Mouse (Mus musculus) cerebellum, postnatal 14 days (tissue): ENCODE measurements around the gene Zfp462.
"Not testable (repeated sequence)": the region's sequence is repeated elsewhere in the genome, so short reads cannot be mapped to it uniquely, and the experiment has no call there.

Source experiments
- DNase-seq, 2 experiments: peaks; one replicate each; pipeline ENCODE4 v3.0.0; 2021; ENCODE audit warnings: mixed read lengths in 2 of 2

Zfp462 gene

DNA sequence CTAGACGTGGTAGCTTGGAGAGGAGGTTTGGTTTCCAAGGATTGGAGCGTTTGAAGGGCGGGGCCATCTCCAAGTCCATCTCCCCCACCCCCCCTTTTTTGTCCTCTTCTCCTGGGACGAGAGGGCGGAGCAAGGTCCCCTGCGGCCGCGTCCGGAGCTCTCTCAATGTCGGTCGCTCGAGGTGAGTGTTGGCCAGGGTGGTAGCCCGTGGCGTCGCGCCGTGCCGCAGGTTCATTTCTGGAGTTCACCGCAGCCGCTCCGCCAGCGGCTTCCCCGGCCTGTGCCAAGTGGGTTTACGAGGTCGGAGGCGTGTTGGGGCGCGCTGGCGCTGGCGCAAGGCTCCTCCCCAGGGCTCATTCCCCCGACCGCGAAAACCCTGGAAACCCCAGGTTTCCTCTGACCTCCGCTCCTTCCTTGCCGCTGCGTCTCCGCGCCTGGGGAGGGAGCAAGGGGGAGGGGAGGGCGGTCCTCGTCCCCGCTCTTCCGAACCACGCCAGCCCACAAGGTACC lies at the start of gene Zfp462:
Gene Zfp462 (plus strand): TSS at position 128 of the 510 bp plus-strand sequence.
- peak; percentile 42 to 45 for DNase-seq

GRCm38 (mm10) chr4:54896017-54896416 lies 48.8 kb upstream of the Zfp462 start:
- DNase-seq: no peak

GRCm38 (mm10) chr4:54904641-54905040 lies 40.2 kb upstream of the Zfp462 start:
- no peak for DNase-seq

- DNase-seq: no peak
These were observed 39.4 kb upstream of the Zfp462 start for GRCm38 (mm10) chr4:54905399-54905953.

DNA sequence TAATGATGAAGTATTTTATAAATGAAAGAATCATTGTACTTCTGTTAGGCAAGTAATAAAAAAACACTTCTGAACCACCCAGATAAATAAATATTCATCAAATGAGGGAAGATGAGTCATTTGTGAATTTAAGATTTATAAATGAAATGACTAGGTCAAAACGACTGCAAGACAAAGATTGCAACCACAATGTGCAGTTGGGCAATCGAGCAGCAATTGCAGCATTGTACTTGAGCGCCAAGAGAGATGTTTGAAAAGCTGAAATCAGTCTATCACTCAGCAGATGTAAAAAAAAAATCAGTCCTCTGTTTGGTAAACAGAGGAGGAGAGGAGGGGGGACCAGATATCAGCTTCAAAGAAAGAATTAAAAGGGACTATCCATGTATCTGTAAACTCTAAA lies 34.5 kb upstream of the Zfp462 start:
- DNase-seq: no peak

- no peak for DNase-seq
These were observed 26.6 kb upstream of the Zfp462 start for GRCm38 (mm10) chr4:54918276-54918675.

DNA sequence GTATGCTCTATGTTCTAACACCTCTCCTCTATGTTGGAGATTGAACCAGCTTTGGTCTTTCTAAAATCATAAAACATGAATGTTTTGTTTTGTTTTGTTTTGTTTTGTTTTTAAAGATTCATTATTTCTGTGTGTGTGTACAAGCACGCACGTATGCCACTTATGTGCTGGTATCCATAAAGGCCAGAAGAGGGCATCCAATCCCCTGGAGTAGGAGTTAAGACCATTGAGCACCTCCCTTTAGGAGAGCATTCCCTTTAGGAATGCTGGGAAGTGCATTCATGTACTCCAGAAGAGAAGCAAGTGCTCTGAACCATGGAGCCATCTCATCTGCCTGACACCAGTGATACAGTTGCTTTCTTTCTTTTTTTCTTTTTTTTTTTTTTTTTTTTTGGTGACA lies 21.5 kb upstream of the Zfp462 start:
- no peak for DNase-seq

DNA sequence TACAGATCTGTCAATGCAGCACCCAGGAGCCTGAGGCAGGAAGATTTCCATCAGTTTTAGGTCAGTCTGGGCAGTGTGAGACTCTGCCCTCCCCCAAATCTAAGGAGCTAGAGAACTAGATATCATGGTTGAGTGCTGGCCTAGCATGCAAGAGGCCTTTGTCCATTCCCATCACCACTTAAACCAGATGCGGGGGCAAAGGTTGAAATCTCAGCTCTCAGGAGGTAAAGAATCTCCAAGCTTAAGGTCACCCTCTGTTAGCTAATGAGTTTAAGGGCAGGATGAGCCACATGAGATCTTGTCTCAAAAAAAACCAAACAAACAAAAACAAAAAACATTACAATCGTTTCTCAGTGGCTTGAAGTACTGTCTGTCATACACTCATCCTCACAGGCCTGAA lies 20.5 kb upstream of the Zfp462 start:
- no peak for DNase-seq

GRCm38 (mm10) chr4:54926456-54926855 lies 18.4 kb upstream of the Zfp462 start:
- DNase-seq: not testable (repeated sequence)

DNA sequence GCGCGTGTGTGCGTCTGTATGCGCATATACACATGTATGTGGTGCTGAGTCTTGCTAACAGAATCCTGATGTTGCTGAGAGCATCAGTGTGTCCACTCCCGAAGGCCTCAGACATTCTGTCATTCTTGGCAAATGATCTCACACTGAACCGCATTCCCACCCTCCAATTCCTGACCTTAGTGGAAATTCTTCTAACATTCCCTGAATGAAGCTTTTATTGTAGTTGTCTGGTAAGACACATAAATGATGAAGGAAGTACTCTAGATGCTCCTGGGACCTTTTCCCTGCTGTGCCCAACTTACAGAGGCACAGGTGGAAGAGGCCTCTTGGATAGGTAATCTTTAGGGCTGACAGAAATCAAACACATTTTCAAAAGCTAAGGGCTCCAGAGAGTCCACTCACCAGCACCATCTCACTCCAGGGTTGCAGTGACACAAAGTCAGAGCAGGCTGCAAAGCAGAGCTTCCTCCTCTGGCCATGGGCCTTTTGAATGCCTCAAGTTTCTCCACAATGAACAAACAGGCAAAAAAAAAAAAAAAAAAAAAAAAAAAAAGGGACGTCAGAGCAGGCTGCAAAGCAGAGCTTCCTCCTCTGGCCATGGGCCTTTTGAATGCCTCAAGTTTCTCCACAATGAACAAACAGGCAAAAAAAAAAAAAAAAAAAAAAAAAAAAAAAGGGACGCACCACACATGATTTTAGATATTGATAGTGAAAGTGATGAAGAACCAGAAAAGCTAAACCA lies 17.4 kb upstream of the Zfp462 start:
- not testable (repeated sequence) for DNase-seq

- DNase-seq: no peak
These were observed 15.2 kb upstream of the Zfp462 start for GRCm38 (mm10) chr4:54929686-54930085.

DNA sequence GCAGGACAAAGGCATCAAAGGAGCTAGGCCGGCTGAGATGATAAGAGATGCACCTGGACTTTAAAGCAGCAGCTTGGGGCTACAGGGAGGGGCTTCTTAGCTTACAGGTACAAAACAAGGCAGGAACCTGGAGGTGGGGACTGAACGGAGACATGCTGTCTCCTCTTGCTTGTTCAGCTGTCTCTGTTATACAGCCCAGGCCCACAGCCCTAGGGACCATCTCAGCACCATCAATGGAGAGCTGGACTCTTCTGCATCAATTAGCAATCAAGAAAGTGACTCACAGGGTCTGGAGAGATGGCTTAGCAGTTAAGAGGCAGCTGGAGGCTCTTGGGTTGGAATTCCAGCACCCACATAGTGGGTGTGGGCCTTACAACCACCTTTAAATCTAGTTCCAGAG lies 12.2 kb upstream of the Zfp462 start:
- no peak for DNase-seq

- no peak for DNase-seq
These were observed 7.7 kb upstream of the Zfp462 start for GRCm38 (mm10) chr4:54937161-54937560.

- DNase-seq: peak in 1 of 2 experiments; percentile 48
These were observed 976 bp downstream of the Zfp462 start for GRCm38 (mm10) chr4:54945603-54946445.

DNA sequence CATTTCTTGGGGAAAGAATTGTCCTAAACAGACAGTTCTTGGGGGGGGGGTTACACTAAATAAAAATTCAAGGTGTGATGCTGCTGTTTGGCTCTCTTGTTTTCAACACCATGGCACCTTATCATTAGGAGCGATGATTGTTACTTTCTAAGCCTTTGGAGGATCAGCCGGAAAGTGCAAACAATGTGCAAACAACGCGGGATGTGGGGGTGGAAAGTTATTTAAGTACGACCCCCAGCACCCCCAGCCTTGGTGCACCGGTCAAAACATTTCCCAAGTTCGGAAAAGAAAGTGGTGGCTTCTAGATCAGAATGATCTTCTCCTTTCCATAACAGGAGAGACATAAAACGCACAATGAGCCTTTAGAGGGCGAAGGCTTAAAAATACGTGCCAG lies 1.8 kb downstream of the Zfp462 start:
- DNase-seq: no peak

GRCm38 (mm10) chr4:54947056-54947990 lies 2.5 kb downstream of the Zfp462 start:
- peak; percentile 56 to 62 for DNase-seq

DNA sequence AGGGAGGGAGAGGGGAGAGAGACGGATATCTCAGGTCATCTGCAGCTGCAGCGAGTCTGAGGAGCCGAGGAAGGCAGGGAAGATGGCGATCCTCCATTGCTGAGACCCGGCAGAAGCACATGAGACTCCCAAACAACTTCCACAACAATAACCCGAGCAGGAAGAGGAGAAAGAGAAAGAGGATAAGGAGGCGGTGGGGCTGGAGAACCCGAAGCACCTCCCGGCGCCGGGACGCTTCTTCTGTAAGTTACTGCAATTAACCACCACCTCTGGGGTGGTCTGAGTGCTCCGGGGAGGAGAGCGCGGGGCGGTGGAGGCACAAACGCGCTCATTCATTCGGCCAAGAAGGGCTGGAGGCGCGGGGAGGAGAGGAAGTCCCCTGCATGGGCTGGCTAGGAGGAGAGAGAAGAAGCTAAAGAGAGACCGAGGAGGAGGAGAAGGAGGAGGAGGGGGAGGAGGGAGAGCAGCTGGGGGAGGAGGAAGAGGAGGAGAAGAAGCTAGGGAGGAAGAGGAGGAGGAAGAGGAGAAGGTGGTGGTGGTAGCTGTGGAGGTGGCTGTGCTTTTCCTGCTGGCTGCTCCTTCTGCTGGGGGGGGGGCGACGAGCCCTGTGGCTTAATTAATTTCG lies 3.3 kb downstream of the Zfp462 start:
- DNase-seq: peak; percentile 69 to 75

- peak; percentile 78 to 79 for DNase-seq
These were observed 4.0 kb downstream of the Zfp462 start for GRCm38 (mm10) chr4:54948616-54949560.

DNA sequence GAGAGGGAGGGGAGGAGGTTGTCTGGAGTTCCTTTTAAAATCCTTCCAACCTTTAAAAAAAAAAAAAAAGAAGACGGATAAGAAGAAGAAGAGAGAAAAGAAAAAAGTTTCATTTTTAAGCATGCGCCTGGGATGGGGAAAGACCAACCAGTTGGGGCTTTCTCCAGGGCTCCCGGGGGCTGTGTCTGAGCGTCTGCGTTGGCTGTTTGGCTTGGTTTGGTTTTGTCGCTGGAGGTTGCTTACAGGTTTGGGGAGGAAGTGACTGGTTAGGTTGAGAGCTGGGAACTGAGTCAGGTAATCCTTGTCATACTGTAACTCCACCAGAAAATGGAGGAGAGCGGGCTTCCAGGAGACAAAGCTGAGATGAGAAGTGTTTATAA lies 4.7 kb downstream of the Zfp462 start:
- DNase-seq: peak; percentile 60 to 66

- no peak for DNase-seq
These were observed 5.3 kb downstream of the Zfp462 start for GRCm38 (mm10) chr4:54950136-54950535.

- no peak for DNase-seq
These were observed 6.0 kb downstream of the Zfp462 start for GRCm38 (mm10) chr4:54950866-54951265.
